Mouse (Mus musculus): Measurements from ENCODE around the gene Hectd1.

The Hectd1 gene

DNA sequence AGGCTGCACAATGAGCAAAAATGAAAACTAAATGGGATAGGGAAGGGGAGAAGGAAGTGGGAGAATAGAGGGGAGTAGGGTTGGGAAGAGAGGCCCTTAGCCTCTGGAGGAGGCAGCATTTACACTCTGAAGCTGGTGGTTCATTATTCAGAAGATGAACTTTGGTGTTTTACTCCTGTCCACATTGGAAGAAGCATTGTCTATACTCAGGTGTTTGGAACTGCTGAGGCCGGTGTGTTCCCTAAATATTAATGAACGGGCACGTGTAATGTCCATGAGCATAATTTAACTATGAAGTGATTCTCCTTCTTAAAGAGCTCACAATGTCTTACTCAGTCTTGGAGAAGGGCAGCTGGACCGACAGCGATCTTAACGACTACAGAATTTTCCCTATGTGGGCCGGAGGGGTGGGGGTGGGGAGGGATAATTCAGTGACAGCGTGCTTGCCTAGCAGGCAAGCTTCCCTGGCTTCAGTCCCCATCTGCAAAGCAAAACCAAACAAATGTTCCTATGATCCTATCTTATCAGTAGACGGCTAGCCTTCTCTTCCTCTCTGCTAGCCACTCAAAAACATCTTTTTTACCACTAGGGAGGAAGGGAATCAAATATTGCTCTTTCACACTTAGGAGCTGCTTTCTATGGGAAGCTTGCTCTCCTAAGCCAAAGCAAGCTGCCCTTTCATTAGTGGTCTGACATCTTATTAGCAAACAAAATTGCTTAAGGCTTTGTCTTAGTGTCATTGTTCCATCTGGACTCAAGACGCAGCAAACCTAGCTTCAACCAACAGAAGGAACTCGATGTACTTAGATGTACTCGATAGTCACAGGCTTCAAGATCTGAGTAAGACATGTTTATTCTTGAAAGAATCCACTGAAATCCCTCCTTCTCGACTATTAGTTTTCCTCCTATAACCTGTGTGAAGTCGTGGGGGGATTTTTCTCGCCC lies 14.5 kb upstream of the Hectd1 start:
- DNase-seq (ENCODE audit: low spot score in 2 of 2): no peak

- no peak for DNase-seq (ENCODE audit: low spot score in 2 of 2)
Measured at GRCm38 (mm10) chr12:51842081-51842864, 12.9 kb upstream of the Hectd1 start.

DNA sequence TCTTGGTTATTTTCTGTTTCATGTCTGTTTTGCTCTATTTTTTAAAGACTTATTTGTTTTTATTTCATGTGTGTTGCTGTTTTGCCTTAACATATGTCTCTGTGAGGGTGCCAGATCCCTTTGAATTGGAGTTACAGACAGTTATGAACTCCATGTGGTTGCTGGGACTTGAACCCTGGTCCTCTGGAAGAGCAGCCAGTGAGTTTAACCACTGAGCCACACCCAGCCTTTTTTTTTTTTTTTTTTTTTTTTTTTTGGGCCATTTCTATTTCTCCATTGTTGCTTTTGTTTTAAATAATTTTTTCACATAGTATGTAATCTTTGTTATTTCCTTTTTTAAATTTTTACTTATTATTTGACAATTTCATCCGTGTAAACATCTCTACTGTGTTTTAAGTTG lies 10.5 kb upstream of the Hectd1 start:
- DNase-seq (ENCODE audit: low spot score in 2 of 2): no peak

DNA sequence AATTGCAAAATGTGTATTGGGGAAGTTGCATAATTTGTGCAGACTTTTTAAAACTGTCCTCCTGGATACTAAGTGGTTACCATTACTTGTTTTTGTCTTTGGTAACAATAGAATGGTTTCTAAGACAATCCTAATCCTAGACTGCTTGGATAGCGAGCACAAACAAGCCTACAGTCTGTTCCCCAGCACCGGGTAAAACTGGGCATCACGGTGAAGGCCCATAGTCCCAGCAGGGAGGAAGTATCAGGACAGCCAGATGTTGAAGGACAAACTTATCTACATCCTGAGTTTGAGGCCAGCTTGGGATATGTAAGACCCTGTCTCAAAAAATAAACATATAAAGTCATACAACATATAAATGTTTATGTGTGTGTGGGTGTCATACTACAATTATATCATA lies 5.9 kb upstream of the Hectd1 start:
- no peak for DNase-seq (ENCODE audit: low spot score in 2 of 2)

DNA sequence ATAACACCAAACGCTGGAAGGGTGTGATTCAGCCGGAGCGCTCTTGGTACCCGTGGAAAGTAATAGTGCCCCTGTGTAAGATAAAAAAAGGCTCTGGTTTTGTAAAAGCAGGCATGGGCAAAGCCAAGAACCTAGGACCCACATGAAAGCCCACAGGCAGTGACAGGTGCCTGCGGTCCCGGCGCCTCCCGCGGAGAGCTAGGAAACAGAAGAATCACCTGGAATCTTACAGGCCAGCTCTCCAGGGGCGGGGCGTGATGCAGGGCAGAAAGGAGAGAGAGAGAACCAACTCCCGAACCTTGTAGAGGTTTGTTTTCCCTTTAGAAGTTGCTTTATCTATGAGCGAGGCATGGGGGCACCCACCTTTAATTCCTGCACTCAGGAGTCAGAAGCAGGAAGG lies 2.6 kb upstream of the Hectd1 start:
- no peak for DNase-seq (ENCODE audit: low spot score in 2 of 2)

- no peak for DNase-seq (ENCODE audit: low spot score in 2 of 2)
Measured at GRCm38 (mm10) chr12:51831296-51831695, 2.0 kb upstream of the Hectd1 start.

DNA sequence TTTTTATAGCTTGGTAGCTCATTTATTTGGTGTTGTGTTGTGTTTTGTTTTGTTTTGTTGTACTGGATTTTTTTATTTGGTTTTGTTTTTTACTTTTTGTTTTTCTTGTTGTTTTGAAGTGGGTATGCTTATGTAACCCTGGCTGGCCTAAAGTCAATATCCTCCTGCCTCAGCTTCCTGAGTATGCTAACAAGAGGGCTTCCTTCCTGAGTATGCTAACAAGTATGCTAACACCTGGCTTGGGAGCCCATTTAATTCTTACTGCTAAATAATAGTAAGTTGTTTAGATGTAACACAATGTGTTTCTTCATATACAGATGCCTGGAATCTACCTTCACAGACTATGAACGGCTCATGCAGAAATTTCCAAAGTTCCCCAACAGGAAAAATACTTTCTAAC lies 1.3 kb upstream of the Hectd1 start:
- DNase-seq (ENCODE audit: low spot score in 2 of 2): no peak

DNA sequence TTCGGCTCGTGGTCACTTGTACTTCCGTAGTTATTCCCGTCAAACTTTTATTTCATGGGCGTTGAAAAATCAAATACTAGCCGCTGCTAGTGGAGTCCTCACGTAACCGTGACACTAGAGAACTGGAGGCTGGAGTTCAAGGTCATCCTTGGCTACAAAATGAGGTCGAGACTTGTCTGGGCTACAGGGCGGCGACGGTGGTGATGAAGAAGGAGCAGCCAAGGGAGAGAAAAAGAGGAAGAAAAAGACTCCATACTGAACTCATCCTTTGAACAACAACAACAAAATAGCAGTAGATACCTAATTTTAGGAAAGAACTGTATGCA lies 704 bp upstream of the Hectd1 start:
- no peak for DNase-seq (ENCODE audit: low spot score in 2 of 2)

DNA sequence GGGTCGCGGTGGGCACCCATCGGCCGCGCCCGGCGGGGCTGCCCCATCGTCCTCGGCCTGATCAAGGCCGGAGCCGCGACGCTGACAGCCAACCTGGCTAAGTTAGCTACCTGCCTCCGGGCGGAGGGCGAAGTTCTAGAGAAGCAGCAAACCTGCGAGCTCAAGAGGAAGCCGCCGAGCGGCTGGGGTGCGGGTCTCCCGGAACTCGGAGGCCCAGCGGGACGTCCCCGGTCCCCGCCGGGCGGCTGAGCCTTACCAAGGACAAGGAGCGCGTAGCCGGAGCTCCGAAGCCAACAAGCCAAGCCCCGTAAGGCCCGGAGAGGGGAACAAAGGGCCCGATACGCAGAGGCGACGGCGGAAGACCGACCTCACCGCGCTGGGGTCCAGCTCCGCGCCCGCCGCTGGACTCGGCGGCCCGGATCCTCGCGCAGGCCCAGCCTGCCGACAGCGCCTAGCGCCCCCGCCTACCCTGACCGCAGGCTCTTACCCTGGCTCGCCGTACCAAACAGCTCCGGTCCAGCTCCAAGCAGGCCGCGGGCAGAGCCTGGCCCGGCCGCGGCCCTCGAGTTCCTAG lies 533 bp downstream of the Hectd1 start:
- peak; percentile 48 to 52 for DNase-seq (ENCODE audit: low spot score in 2 of 2)

- DNase-seq (ENCODE audit: low spot score in 2 of 2): no peak
Measured at GRCm38 (mm10) chr12:51827958-51828650, 1.2 kb downstream of the Hectd1 start.

DNA sequence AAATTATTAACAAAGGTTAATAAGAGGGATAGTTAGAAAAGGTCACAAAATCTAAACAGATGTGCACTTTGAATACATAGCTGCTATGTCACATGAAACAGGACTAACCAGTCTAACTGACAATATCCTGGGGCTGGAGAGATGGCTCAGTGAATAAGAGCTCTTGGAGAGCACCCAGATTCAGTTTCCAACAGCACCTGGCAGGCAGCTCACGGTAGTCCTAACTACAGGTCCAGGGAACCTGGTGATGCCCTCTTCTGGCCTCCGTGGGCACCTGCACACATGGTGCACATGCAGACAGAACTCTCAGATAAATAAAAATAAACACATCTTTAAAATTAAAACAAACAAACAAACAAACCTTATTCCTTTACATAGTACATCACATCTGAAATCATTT lies 4.0 kb downstream of the Hectd1 start:
- DNase-seq (ENCODE audit: low spot score in 2 of 2): no peak

GRCm38 (mm10) chr12:51823311-51823710 lies 6.0 kb downstream of the Hectd1 start:
- DNase-seq (ENCODE audit: low spot score in 2 of 2): no peak

DNA sequence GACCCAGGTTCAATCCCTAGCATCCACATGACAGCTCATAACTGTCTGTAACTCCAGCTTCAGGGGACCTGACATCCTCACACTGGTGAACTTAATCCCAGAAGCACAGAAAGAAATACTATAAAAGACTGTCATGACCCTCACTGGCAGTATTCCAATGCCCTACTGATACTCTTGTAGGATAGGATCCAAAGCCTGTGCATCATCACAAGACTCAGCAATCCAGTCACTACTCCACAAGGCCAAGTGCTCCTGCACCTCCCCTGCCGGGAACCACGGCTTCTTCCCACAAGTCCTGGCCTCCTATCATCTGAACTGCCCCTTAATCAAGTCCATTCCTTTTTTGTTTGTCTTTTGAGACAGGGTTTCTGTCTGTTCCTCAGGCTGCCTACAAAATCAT lies 6.5 kb downstream of the Hectd1 start:
- DNase-seq (ENCODE audit: low spot score in 2 of 2): no peak

DNA sequence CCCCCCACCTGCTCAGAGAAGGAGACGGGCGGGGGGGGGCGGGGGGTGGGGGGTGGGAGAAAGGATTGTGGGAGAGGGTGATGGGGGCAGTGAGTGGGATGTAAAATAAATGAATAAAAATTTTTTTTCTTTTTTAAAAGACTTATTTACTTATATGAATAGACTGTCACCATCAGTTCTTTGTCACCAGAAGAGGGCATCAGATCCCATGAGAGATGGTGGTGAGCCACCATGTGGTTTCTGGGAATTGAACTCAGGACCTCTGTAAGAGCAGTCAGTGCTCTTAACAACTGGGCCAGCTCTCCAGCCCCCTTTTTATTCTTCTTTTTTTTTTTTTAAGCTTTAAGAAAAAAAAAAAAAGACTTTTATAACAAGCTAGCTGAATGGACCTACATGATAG lies 7.1 kb downstream of the Hectd1 start:
- no peak for DNase-seq (ENCODE audit: low spot score in 2 of 2)

DNA sequence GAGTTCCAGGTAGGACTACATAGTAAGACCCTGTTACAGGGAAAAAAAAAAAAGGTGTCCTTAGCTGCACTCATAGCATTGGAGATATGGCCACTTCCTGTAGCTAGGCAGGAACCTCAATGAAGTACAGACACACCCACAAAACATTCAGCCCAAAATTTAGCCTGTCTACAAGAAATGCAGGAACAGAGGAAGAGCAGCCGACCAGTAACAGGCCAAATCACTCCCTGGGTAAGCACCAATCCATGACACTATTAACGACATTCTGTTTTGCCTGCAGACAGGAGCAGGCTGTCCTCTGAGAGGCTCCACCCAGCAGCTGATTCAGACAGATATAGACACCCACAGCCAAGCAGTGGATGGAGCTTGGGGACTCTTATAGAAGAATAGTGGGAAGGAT lies 8.1 kb downstream of the Hectd1 start:
- no peak for DNase-seq (ENCODE audit: low spot score in 2 of 2)

GRCm38 (mm10) chr12:51819951-51820498 lies 9.3 kb downstream of the Hectd1 start:
- no peak for DNase-seq (ENCODE audit: low spot score in 2 of 2)

DNA sequence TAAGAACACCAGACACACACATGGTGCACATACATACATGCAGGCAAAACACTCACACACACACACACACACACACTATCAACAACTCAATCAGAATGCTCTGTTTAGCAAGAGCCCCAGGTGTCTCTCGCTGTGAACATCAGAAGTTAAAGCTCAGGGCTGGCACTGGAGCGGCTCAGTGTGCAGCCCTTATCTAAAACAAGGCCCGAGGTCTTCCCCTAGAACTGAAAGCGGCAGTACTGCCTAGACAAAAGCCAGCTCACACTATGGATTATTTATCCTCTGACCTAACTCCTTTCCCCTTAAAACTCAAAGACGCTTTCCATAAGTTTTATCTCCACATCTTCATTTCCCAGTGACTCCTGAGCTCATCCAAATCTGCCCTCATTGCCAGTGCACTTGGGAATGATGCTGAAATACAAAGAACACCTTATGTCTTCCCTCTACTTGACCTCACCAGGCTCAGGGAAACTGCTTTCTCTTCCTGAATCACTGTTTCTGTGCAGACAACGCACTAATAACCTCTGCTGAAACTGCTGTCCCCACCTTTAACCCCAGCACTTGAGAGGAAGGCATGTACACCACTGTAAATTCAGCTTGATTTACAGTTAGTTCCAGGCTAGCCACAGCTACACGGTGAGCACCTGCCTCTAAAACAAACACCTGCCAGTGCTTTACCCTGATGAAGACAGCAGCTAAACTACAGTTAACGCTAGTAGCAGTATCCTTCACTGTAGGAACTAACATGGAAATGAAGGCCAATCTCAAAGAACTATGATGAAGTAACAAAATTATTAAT lies 11.3 kb downstream of the Hectd1 start:
- DNase-seq (ENCODE audit: low spot score in 2 of 2): no peak

GRCm38 (mm10) chr12:51811388-51812140 lies 17.8 kb downstream of the Hectd1 start:
- no peak for DNase-seq (ENCODE audit: low spot score in 2 of 2)

GRCm38 (mm10) chr12:51810564-51810963 lies 18.8 kb downstream of the Hectd1 start:
- DNase-seq (ENCODE audit: low spot score in 2 of 2): no peak

DNA sequence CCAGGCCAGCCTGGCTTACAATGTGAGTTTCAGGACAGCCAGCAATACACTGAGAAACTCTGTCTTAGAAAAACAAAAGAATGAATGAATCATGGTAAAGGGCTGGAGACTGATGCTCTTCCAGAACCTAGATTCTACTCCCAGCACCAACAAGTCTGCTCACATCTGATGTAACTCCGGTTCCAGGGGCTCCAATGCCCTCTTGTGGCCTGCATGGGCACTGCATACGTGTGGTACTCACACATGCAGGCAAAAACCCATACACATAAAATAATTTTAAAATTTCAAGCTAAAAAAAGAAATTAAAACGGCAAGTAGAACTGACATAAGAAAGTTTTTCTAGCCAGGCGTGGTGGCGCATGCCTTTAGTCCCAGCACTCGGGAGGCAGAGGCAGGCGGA lies 44.5 kb downstream of the Hectd1 start:
- no peak for DNase-seq (ENCODE audit: low spot score in 2 of 2)

All from right cerebral cortex, postnatal 10 days (tissue).